Mouse (Mus musculus) kidney, postnatal 0 days (tissue): ENCODE measurements around the gene Carmil1. TPM values are rescaled to one million over a fixed set of nuclear protein-coding genes. Genes with fewer than 3 reads are reported as not detected.

ENCODE experiments used
- ATAC-seq: fragments of 200-750 bp; cut with Nextera tagmentation; replicated peaks from 2 replicates; pipeline ENCODE4 v1.8.0; 2017; ENCODE audit warnings: low read depth, moderate number of reproducible peaks, moderate TSS enrichment, moderate library complexity; ENCODE audit not compliant: low FRiP score
- DNase-seq: peaks from one replicate; pipeline ENCODE4 v3.0.0-alpha.2; 2016; ENCODE audit warnings: low spot score
- H3K27ac ChIP-seq: fragments of 300-500 bp; sonication (generic); 2 replicates; pipeline ENCODE4 v1.5.1; 2014; ENCODE audit warnings: mild to moderate bottlenecking
- H3K27me3 ChIP-seq: fragments of 300-500 bp; sonication (generic); 2 replicates; pipeline ENCODE4 v1.6.1; 2014; ENCODE audit warnings: low read length, mixed read lengths; ENCODE audit not compliant: insufficient read depth
- H3K36me3 ChIP-seq: fragments of 300-500 bp; sonication (generic); 2 replicates; pipeline ENCODE4 v1.6.1; 2014; ENCODE audit warnings: low read length, mixed read lengths; ENCODE audit not compliant: insufficient read depth
- H3K4me1 ChIP-seq: fragments of 300-500 bp; sonication (generic); replicated peaks from 2 replicates; pipeline ENCODE4 v1.6.1; 2014; ENCODE audit warnings: antibody characterized with exemption, low read length, mixed read lengths; ENCODE audit not compliant: insufficient read depth
- H3K4me2 ChIP-seq: fragments of 300-500 bp; sonication (generic); 2 replicates; pipeline ENCODE4 v1.6.1; 2014; ENCODE audit warnings: mild to moderate bottlenecking, low read length, moderate library complexity, mixed read lengths
- H3K4me3 ChIP-seq: fragments of 300-500 bp; sonication (generic); replicated peaks from 2 replicates; pipeline ENCODE4 v1.5.1; 2014; ENCODE audit warnings: low read depth, low read length
- H3K9ac ChIP-seq: fragments of 300-500 bp; sonication (generic); 2 replicates; pipeline ENCODE4 v1.6.1; 2014; ENCODE audit warnings: low read depth, low read length
- H3K9me3 ChIP-seq: fragments of 300-500 bp; sonication (generic); replicated peaks from 2 replicates; pipeline ENCODE4 v1.6.1; 2016; ENCODE audit warnings: low read length, inconsistent platforms, mixed read lengths
- CTCF ChIP-seq: IDR thresholded peaks from 2 replicates; pipeline ENCODE4 v1.5.1; 2016; ENCODE audit warnings: antibody characterized with exemption, low read depth, mild to moderate bottlenecking, moderate library complexity
- WGBS: fragments of 180-500 bp; shearing (Covaris S2); extraction: QIAGEN DNeasy Blood & Tissue Kit; methylation state at CpG from one replicate; pipeline ENCODE4 v1.1.7; 2014; 5-methylcytosine and 5-hydroxymethylcytosine counted together
- polyA plus RNA-seq: library from polyadenylated mRNA; unstranded; fragments of >200 nt; fragmentation: Nextera tagmentation; extraction: Ambion mirVana; gene quantifications from 2 replicates; pipeline ENCODE4 v1.2.1, GENCODE M21; 2015

Gene Carmil1
- polyA plus RNA-seq, 1 experiment from 2014 or later, result 35.4 TPM

DNA sequence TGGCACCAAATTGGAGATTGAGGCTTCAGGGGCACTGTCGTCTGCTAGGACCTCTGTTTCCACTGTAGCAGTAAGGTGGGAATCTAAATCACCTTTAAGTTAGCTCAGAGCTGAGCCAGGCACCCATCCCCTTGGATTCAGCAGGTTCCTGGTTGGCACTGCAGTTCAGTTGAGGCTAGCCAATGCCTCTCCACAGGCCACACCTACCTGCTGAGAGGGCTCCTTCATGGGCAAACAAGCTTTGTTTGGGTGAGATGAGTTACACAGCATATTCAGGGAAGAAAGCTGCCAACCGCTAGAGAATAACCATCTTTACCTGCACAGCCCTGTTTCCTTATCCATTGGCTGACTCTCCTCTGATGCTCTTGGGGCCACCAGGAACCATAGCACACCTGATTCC lies 149.9 kb downstream of the Carmil1 start:
- Histone ChIP-seq H3K4me3 (no peak overlapping the region), H3K9ac (no peak overlapping the region), H3K4me2 (no peak overlapping the region), H3K36me3 (no peaks in the 10 kb centered on the region), H3K9me3 (no peaks in the 10 kb centered on the region), H3K4me1 (peaks cover 5% of the 10 kb centered on the region; the same call in 1 of the 2 replicates), H3K27me3 (no peaks in the 10 kb centered on the region), H3K27ac (no peak overlapping the region)
- DNase-seq, result no peak
- ATAC-seq, result no peak
- 94% methylated on average over 2 of the region's 2 CpGs for WGBS
- TF ChIP-seq CTCF, result no peak

DNA sequence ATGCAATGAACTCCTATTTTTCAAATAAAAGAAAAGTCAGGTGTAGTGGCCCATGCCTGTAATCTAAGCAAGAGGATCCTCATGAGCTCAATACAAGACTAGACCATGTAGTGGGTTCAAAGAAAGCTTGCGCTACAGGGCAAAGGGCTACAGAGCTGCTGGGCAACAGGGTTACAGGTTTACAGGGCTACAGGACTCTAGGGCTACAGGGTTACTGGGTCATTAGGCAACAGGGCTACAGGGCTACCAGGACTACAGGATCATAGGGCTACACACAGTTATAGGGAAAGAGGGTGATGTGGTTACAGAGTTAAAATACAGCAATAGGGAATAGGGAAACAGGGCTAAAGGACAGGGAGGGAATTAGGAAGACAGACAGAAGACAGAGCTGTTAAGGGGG lies 151.9 kb downstream of the Carmil1 start:
- Histone ChIP-seq H3K4me2 (no peak overlapping the region), H3K27me3 (no peaks in the 10 kb centered on the region), H3K9me3 (no peaks in the 10 kb centered on the region), H3K9ac (no peak overlapping the region), H3K4me1 (no peaks in the 10 kb centered on the region), H3K4me3 (no peak overlapping the region), H3K36me3 (no peaks in the 10 kb centered on the region), H3K27ac (no peak overlapping the region)
- 93% methylated on average over 1 of the region's 1 CpGs for WGBS
- no peak for ATAC-seq
- no peak for TF ChIP-seq CTCF
- DNase-seq, result no peak

DNA sequence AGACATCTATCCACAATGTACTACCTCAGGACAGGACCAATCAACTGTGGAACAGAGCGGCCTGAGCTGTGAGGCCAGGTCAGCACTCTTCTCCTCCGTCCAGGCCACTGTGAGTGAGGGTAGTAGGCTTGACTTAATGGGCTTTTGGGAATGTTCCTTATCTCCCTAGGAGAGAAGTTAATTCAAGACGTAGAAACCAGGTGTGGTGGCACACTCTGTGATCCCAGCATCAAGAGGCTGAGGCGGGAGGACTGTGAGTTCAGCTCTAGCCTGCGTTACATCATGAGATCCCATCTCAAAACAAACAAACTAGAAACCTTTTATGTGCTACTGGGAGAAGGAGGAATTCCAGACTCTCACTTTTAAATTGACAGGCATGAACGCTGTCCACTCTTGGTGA lies 154.7 kb downstream of the Carmil1 start:
- no peak overlapping the region for H3K9ac ChIP-seq
- H3K9me3 ChIP-seq, result no peaks in the 10 kb centered on the region
- DNase-seq (peak; percentile 36), ATAC-seq (no peak)
- no peak overlapping the region for H3K4me3 ChIP-seq
- no peaks in the 10 kb centered on the region for H3K27me3 ChIP-seq
- 55% methylated on average over 6 of the region's 6 CpGs for WGBS
- no peak overlapping the region for H3K4me2 ChIP-seq
- H3K36me3 ChIP-seq, result no peaks in the 10 kb centered on the region
- no peaks in the 10 kb centered on the region for H3K4me1 ChIP-seq
- no peak for TF ChIP-seq CTCF
- H3K27ac ChIP-seq, result no peak overlapping the region

DNA sequence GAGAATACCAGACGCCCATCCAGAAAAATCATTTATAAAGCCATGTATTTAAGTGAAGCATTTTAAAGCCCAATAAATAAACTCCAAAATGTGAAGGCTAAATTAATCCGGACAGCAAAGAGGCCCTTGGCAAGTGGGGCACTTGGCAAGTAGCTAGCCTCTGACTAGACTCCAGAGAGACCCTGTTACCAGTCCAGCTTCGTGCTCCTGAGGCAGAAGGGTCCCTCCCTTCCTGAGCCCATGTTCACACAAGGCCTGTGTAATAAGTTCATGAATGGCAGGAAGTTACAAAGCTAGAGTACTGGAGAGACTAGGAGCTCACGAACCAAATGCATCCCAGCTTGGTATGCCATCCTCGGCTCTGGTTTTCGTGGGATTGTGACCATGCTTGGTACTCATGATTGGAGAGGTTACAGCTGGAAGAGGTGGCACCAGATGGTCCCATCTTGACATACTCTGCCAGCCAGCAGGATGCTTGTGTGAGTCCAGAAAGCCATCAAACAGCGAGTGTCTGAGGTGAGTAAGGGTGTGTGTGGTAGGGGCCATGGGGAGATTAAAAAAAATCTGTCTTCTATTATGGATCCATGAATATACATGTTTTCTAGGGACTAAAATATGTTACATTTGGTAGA lies 163.3 kb downstream of the Carmil1 start:
- ATAC-seq, result no peak
- Histone ChIP-seq H3K27ac (no peak overlapping the region), H3K4me1 (no peaks in the 10 kb centered on the region), H3K9ac (no peak overlapping the region), H3K4me3 (no peak overlapping the region), H3K27me3 (no peaks in the 10 kb centered on the region), H3K36me3 (no peaks in the 10 kb centered on the region), H3K4me2 (no peak overlapping the region), H3K9me3 (no peaks in the 10 kb centered on the region)
- DNase-seq, result no peak
- 81% methylated on average over 7 of the region's 7 CpGs for WGBS
- no peak for TF ChIP-seq CTCF

DNA sequence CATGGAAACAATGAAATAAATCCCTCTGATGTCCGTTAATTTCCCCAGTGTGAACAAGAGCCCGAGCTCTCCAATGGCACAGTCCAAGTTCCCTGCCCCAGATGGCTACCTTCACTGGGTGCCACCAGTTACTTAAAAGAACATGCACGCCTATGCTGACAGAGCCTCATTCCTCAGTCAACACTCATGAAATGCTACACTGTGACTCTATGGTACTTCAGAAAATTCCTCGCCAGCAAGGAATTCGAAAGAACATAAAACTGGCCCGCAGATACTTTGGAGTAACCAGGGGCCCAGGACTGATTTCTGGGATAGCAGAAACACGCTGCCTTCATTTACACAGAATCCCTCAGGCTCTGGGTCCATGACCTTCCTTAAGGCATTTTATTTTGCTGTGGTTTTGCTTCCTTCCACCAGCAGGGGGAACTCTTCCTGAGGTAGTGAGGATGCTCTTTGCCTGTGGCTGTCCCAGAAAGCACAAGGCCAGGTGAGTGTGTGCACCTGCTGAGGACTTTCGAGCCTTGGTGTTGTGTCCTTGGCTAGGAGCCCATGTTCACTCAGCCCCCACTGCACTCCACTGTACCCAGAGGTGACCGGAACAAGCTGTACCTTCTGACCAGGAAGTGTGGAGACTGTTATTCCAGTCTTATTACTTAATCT lies 167.8 kb downstream of the Carmil1 start:
- DNase-seq (peak; percentile 71), ATAC-seq (peak; percentile 82; the same call in 1 of the 2 replicates)
- H3K27ac ChIP-seq, result no peak overlapping the region
- peak; percentile 86 for TF ChIP-seq CTCF
- 0 out of 2 replicates have a peak, but pooled peaks cover 2% of the 10 kb centered on the region for H3K36me3 ChIP-seq
- 69% methylated on average over 9 of the region's 9 CpGs for WGBS
- no peak overlapping the region for H3K4me2 ChIP-seq
- no peak overlapping the region for H3K9ac ChIP-seq
- H3K4me3 ChIP-seq, result no peak overlapping the region
- no peaks in the 10 kb centered on the region for H3K27me3 ChIP-seq
- no peaks in the 10 kb centered on the region for H3K4me1 ChIP-seq
- no peaks in the 10 kb centered on the region for H3K9me3 ChIP-seq

DNA sequence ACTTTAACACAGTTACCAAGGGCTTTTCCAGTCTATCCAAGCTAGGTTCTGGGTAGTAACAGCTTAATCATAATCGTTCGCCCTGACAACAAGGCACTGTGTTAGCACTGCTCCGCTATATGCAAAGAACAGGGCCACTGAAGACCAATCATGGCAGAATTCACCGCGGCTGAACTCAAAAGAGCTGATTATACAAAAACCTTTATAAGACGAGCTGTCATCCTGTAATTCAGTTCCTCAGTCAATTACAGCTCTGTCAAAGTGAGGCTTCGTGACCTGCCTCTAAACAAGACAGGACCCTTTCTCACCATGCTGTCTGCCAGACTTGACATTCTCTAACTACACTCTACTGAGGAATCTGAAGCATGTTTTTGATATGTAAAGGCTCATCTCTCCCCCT lies 170.3 kb downstream of the Carmil1 start:
- no peaks in the 10 kb centered on the region for H3K27me3 ChIP-seq
- no peaks in the 10 kb centered on the region for H3K9me3 ChIP-seq
- H3K27ac ChIP-seq, result no peak overlapping the region
- no peak for TF ChIP-seq CTCF
- H3K9ac ChIP-seq, result no peak overlapping the region
- H3K36me3 ChIP-seq, result 0 out of 2 replicates have a peak, but pooled peaks cover 2% of the 10 kb centered on the region
- H3K4me3 ChIP-seq, result no peak overlapping the region
- DNase-seq, result no peak
- ATAC-seq, result no peak
- no peaks in the 10 kb centered on the region for H3K4me1 ChIP-seq
- 89% methylated on average over 7 of the region's 7 CpGs for WGBS
- no peak overlapping the region for H3K4me2 ChIP-seq
